Mouse (Mus musculus) kidney, postnatal 14 days (tissue): ENCODE measurements around the gene Brpf1.
A peak's percentile ranks its signal among the peaks of the same experiment; 100 is the strongest.

ENCODE experiments used
- DNase-seq: peaks from one replicate; pipeline ENCODE4 v3.0.0; 2022; ENCODE audit warnings: mixed read lengths

Brpf1 gene

GRCm38 (mm10) chr6:113306986-113307349 is at the start of gene Brpf1:
Gene Brpf1 (plus strand): TSS chr6:113307137.
- DNase-seq = no peak

- no peak for DNase-seq
These were observed 45.6 kb upstream of the Brpf1 start for GRCm38 (mm10) chr6:113261174-113261858.

DNA sequence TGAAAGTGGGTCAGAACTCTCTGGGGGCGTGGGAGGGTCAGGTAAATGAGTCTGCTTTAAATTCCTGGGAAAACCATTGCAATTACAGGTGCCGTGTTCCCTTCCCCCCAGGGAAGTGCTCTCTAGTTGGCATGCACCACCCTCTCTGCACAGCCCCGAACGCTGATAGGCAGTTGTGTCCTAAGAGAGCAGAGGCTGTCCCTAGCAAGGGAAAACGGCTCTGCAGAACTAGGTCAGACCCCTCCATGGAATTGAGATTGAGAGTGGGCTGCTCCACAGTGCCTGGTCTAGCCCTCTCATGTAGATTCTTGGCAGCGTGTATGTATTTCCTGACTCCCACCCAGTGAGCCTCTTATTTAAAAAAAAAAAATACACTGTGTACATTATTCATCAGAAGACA is 43.4 kb upstream of the Brpf1 start:
- DNase-seq = no peak

DNA sequence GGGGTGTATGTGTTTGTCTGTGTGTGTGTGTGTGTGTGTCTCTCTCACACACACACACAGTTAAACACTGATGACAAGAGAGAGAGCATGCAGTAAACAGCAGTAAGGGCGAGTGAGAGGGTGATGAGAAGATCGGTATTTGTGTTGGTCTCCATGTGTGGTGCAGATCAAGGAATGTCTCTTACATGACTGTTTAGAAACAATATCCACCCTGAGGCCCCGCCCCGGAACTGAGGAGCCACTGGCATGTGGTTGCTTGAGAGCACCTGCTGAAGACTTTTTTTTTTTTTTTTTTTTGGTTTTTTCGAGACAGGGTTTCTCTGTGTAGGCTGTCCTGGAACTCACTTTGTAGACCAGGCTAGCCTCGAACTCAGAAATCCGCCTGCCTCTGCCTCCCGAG is 42.5 kb upstream of the Brpf1 start:
- no peak for DNase-seq

DNA sequence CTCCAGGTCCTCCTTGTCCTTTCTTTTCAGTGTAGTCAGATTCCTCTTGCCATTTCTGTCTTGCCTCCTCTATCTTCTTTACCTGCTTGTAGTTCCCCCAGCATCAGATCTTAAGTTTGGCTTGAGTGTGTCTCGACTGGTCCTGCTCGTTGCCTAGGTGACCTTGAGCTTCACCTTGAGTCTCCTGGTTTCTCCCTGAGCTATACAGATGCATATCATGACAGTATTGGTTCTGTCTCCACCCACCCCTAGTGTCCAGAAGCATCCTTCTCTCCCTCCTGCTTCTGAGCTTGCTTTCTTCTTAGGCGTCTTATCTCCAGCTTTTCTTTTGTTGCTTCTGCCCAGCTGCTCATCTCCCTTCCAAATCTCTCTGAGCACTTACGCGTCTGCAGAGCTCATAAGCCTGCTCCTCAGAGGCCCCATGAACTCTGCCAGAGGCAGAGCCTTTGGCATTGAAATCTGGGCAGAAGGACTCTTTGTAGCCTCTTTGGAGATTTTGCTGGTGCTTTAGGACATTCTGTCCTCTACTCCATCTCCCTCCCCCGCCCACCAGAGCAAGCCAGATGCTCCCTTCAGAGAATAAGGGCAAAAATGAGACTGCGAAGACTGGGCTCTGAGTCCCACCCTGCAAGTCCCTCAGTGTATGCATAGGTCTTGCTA is 39.8 kb upstream of the Brpf1 start:
- no peak for DNase-seq

GRCm38 (mm10) chr6:113267988-113268387 is 38.9 kb upstream of the Brpf1 start:
- DNase-seq = no peak

GRCm38 (mm10) chr6:113272365-113272764 is 34.6 kb upstream of the Brpf1 start:
- DNase-seq = no peak

- DNase-seq = no peak
These were observed 30.1 kb upstream of the Brpf1 start for GRCm38 (mm10) chr6:113276846-113277245.

- no peak for DNase-seq
These were observed 25.3 kb upstream of the Brpf1 start for GRCm38 (mm10) chr6:113281676-113282075.

DNA sequence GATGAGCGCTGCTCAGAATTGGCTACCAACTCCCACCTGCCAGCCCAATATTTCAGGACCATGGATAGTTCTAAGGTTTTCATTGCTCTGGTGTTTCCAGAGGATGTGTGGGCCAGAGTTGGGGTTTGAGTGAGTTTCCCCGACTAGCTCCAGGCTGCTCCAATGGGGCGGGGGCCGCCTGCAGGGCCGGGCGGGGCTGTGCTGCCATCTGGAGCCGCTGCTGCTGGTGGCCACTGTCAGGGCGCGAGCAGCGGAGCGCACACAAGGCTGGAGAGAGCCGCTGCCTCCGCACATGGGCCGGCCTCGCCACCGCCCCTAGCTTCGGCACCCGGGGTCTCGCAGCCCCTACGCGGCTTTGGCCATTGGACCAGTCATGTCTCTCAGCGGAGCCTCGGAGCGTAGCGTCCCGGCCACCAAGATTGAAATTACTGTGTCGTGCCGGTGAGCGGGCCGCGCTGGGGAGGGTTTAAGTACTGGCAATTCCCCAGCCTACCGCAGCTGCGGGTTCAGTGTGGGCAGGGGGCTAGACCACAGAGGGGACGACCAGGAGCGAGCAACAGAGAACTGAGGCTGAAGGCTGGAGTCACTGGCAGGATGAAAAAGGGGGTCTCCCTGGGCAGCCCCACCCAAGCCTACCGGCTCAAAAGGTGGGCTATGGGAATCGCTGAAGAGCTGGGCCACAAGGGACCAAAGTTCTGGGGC is 24.7 kb upstream of the Brpf1 start, which contains the start of gene Cpne9:
Gene Cpne9, plus strand, starts transcription at position 207 of the 702 bp plus-strand sequence.
- peak; percentile 27 for DNase-seq

DNA sequence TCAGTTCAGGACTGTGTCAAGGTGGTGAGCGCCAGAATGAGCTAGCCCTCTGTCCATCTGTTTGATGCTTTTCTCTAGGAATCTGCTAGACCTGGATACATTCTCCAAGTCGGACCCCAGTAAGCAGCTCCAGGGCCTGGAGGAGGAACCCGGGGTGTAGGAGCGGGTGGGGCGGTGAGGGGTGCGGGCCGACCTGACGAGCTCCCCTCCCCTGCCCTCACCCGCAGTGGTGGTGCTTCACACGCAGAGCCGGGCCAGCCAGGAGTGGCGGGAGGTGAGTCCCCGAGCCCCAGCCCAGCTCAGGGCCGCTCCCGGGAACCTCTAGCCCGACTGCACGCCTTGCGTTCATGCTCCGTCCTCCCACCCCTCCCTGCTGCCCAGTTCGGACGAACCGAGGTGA is 24.0 kb upstream of the Brpf1 start:
- DNase-seq = no peak

GRCm38 (mm10) chr6:113283500-113283899 is 23.4 kb upstream of the Brpf1 start:
- no peak for DNase-seq

- no peak for DNase-seq
These were observed 22.0 kb upstream of the Brpf1 start for GRCm38 (mm10) chr6:113284931-113285330.

GRCm38 (mm10) chr6:113286316-113286715 is 20.6 kb upstream of the Brpf1 start:
- DNase-seq = no peak

DNA sequence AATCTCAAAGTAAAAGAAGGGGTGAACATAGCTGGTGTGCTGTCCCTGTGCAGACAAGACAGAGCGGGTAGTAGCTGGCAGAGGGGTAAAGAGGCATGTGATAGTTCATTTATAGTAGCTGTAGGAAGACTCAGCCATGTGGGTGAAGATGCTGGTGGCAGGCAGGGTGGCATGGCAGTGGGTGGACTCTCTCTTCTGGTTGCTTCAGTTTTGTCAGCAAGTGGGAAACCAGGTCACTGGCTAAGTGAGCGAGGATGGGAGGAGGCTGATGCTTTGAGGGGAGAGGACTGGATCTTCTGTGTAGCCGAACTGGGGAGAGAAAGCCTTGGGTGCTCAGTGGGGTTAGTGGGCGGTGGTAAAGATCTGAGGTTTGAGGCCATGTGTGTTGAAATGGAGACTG is 19.7 kb upstream of the Brpf1 start:
- DNase-seq = no peak

- DNase-seq = no peak
These were observed 17.6 kb upstream of the Brpf1 start for GRCm38 (mm10) chr6:113289346-113289745.

- no peak for DNase-seq
These were observed 16.6 kb upstream of the Brpf1 start for GRCm38 (mm10) chr6:113290346-113290745.

GRCm38 (mm10) chr6:113292938-113293337 is 14.0 kb upstream of the Brpf1 start:
- DNase-seq = no peak

DNA sequence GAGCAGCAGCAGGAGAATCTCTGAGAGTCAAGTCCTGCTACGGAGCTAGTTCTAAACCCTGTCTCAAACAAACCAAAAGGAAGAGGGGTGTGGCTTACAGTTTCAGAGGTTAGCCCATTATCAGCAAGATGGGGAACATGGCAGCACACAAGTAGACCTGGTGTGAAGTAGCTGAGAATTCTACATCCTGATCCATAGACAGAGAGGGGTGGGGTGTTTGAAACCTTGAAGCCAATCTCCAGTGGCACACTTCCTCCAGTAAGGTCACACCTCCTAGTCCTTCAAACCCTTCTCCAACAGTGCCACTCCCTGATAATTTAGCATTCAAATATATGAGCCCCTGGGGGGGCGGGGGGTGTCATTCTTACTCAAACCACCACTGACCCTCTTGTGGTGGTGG is 10.9 kb upstream of the Brpf1 start:
- no peak for DNase-seq

DNA sequence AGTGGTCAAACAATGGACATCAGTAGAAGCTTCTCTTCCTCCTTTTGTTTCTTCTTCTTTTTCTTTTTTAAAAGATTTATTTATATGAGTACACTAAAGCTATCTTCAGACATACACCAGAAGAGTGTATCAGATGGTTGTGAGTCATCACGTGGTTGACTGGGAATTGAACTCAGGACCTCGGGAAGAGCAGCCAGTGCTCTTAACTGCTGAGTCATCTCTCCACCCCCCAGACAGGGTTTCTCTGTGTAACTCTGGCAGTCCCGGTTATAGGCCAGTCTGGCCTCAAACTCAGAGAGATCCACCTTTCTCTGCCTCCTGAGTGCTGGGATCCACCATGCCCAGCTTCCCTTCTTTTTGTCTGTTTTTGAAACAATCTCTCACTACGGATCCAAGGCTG is 10.3 kb upstream of the Brpf1 start:
- DNase-seq = no peak

DNA sequence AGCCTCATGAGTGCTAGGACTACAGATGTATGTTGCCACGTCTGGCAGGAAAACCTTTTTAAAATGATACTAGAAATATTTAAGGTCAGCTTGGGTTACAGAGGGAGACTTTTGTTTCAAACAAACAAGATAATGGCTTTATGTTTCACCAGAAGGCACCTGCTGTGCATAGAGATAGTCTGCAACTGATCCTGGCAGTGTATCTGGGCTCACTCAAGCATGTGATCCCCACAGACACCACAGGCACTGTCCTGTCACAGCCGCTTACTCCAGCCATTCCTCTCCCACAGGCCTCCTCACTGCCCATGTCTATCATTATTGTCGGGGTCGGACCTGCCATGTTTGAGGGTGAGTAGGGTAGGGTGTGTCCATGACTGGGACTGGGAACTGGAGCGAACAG is 5.6 kb upstream of the Brpf1 start:
- DNase-seq = no peak

- peak; percentile 26 for DNase-seq
These were observed 4.7 kb upstream of the Brpf1 start for GRCm38 (mm10) chr6:113302258-113302657.

DNA sequence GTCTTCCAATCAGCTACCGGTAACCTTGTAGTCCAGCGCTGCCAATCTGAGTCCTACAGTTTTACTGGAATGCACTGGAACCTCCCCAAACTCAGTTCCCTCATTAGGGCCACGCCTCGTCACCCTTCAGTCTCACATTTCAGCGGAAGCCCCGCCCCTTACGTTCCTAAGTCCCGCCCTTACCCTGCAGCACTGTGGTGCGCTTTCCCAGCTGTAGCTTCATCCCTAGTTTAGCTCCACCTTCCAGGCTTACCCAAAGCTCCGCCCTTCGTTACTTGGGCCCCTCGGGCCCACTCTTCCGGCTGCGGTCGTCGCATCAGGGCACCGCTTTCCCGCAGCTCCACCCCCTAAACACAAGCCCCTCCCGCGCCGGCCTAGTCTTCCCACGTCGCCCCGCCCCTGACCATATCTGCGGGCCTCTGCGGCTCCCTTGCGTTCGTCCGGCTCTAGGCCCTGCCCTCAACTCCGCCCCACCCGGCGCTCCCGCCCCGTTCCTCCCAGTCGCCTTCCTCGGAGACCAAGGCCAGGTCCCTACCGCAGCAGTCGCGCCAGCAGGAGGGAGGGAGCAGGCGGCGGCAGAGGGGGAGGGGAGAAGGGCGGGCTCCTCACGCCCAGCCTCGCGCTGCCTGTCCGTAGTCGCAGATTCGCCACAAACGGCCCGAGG is 483 bp upstream of the Brpf1 start:
- peak; percentile 100 for DNase-seq
